Mouse (Mus musculus) liver, embryonic 14.5 days (tissue): ENCODE measurements around the gene Cfap43. TPM values are rescaled to one million over a fixed set of nuclear protein-coding genes. Genes with fewer than 3 reads are reported as not detected.

Source experiments
- ATAC-seq: fragments of 200-750 bp; cut with Nextera tagmentation; 2 replicates; pipeline ENCODE4 v1.8.0; 2017; ENCODE audit warnings: moderate number of reproducible peaks, mild to moderate bottlenecking, moderate library complexity; ENCODE audit not compliant: insufficient read depth
- DNase-seq, 3 experiments: peaks; one replicate each; pipeline ENCODE4 v3.0.0-alpha.2; 2012 to 2013; ENCODE audit warnings: low read depth in 3 of 3, low spot score in 3 of 3
- H3K27ac ChIP-seq: fragments of 300-500 bp; sonication (generic); 2 replicates; pipeline ENCODE4 v1.5.1; 2014; ENCODE audit warnings: moderate library complexity, mild to moderate bottlenecking, control low read depth, inconsistent platforms
- H3K27me3 ChIP-seq: fragments of 300-500 bp; sonication (generic); 2 replicates; pipeline ENCODE4 v1.6.1; 2014; ENCODE audit warnings: mild to moderate bottlenecking, low read length, moderate library complexity; ENCODE audit not compliant: control insufficient read depth, insufficient read depth
- H3K36me3 ChIP-seq: fragments of 300-500 bp; sonication (generic); replicated peaks from 2 replicates; pipeline ENCODE4 v1.6.1; 2014; ENCODE audit warnings: low read depth; ENCODE audit not compliant: control insufficient read depth, insufficient read depth
- H3K4me1 ChIP-seq, 2 experiments: fragments of 200-500 bp in 1 of 2; fragments of 300-500 bp in 1 of 2; sonication (generic) in 1 of 2; replicated peaks; 2 replicates each; pipeline ENCODE4 v1.6.1; 2012 to 2014; ENCODE audit warnings: antibody characterized with exemption in 1 of 2, inconsistent platforms in 1 of 2, low read length in 1 of 2; ENCODE audit not compliant: control insufficient read depth in 2 of 2, insufficient read depth in 2 of 2
- H3K4me2 ChIP-seq: fragments of 300-500 bp; sonication (generic); 2 replicates; pipeline ENCODE4 v1.6.1; 2014; ENCODE audit warnings: low read depth, mild to moderate bottlenecking, control low read depth, moderate library complexity
- H3K4me3 ChIP-seq, 2 experiments: fragments of 200-500 bp in 1 of 2; fragments of 300-500 bp in 1 of 2; sonication (generic) in 1 of 2; 2 replicates each; pipeline ENCODE4 v1.5.1; 2012 to 2014; ENCODE audit warnings: low read depth in 2 of 2, low read length in 2 of 2, mild to moderate bottlenecking in 2 of 2, control low read depth in 1 of 2, inconsistent platforms in 1 of 2, moderate library complexity in 1 of 2; ENCODE audit not compliant: insufficient read depth in 1 of 2
- H3K9ac ChIP-seq: fragments of 300-500 bp; sonication (generic); replicated peaks from 2 replicates; pipeline ENCODE4 v1.6.1; 2014; ENCODE audit warnings: mild to moderate bottlenecking, control low read depth, moderate library complexity
- H3K9me3 ChIP-seq: fragments of 300-500 bp; sonication (generic); 2 replicates; pipeline ENCODE4 v1.6.1; 2016; ENCODE audit warnings: low read length, mixed read lengths; ENCODE audit not compliant: control insufficient read depth
- CTCF ChIP-seq: IDR thresholded peaks from 2 replicates; pipeline ENCODE4 v1.5.1; 2016; ENCODE audit warnings: antibody characterized with exemption, low read depth, control low read depth
- EP300 ChIP-seq: IDR thresholded peaks from 2 replicates; pipeline ENCODE4 v1.6.1; 2016; ENCODE audit warnings: antibody characterized with exemption, low read depth
- WGBS: fragments of 180-500 bp; shearing (Covaris S2); extraction: QIAGEN DNeasy Blood & Tissue Kit; methylation state at CpG from one replicate; pipeline ENCODE4 v1.1.7; 2014; ENCODE audit not compliant: insufficient replicate concordance; 5-methylcytosine and 5-hydroxymethylcytosine counted together
- polyA plus RNA-seq, 2 experiments: library from polyadenylated mRNA; depleted of rRNA in 1 of 2; stranded (reverse) in 1 of 2; unstranded in 1 of 2; fragments of >200 nt; fragmentation: Nextera tagmentation in 1 of 2; extraction: Ambion mirVana in 1 of 2; gene quantifications; 2 replicates each; pipeline versions ENCODE4 v1.2.1 to v1.2.3; 2012 to 2014

Gene Cfap43
- polyA plus RNA-seq, 2 experiments, result 0.05 TPM; not detected in 1

- H3K27ac ChIP-seq, result no peak overlapping the region
- 58% methylated on average over 7 of the region's 7 CpGs for WGBS
- H3K4me2 ChIP-seq, result no peak overlapping the region
- ATAC-seq (no peak), DNase-seq (no peak)
- H3K27me3 ChIP-seq, result no peaks in the 10 kb centered on the region
- H3K36me3 ChIP-seq, result no peaks in the 10 kb centered on the region
- no peak overlapping the region for H3K4me3 ChIP-seq
- peaks cover 0 to 4% of the 10 kb centered on the region in 2 experiments; a peak in 1 of 4 replicates for H3K4me1 ChIP-seq
- H3K9me3 ChIP-seq, result no peaks in the 10 kb centered on the region
- no peak overlapping the region for H3K9ac ChIP-seq
- TF ChIP-seq CTCF, result no peak
- TF ChIP-seq EP300, result no peak
These were observed 32.5 kb downstream of the Cfap43 start for GRCm38 (mm10) chr19:47886617-47887016.

GRCm38 (mm10) chr19:47885886-47886285 lies 33.2 kb downstream of the Cfap43 start:
- WGBS, result 43% methylated on average over 11 of the region's 11 CpGs
- no peaks in the 10 kb centered on the region for H3K27me3 ChIP-seq
- H3K4me2 ChIP-seq, result no peak overlapping the region
- ATAC-seq (no peak), DNase-seq (no peak)
- no peak overlapping the region for H3K9ac ChIP-seq
- no peak overlapping the region for H3K4me3 ChIP-seq
- H3K27ac ChIP-seq, result no peak overlapping the region
- H3K36me3 ChIP-seq, result no peaks in the 10 kb centered on the region
- H3K9me3 ChIP-seq, result no peaks in the 10 kb centered on the region
- TF ChIP-seq CTCF, result no peak
- TF ChIP-seq EP300, result no peak
- H3K4me1 ChIP-seq, result peaks cover 0 to under 1% of the 10 kb centered on the region in 2 experiments; a peak in 1 of 4 replicates

GRCm38 (mm10) chr19:47885191-47885743 lies 33.8 kb downstream of the Cfap43 start:
- Histone ChIP-seq H3K36me3 (no peaks in the 10 kb centered on the region), H3K4me3 (no peak overlapping the region), H3K9ac (no peak overlapping the region), H3K27ac (no peak overlapping the region), H3K27me3 (no peaks in the 10 kb centered on the region), H3K4me2 (no peak overlapping the region), H3K4me1 (no peaks in the 10 kb centered on the region; a peak in 1 of 4 replicates), H3K9me3 (no peaks in the 10 kb centered on the region)
- WGBS, result 48% methylated on average over 7 of the region's 7 CpGs
- no peak for ATAC-seq
- no peak for DNase-seq
- no peak for TF ChIP-seq CTCF
- TF ChIP-seq EP300, result no peak

- no peak for DNase-seq
- 56% methylated on average over 13 of the region's 13 CpGs for WGBS
- H3K36me3 ChIP-seq, result no peaks in the 10 kb centered on the region
These were observed 34.6 kb downstream of the Cfap43 start for GRCm38 (mm10) chr19:47884296-47885085.

GRCm38 (mm10) chr19:47882882-47883254 lies 36.2 kb downstream of the Cfap43 start:
- TF ChIP-seq EP300 (no peak), CTCF (no peak)
- no peak overlapping the region for H3K4me3 ChIP-seq
- no peak for ATAC-seq
- no peak overlapping the region for H3K4me2 ChIP-seq
- no peaks in the 10 kb centered on the region for H3K9me3 ChIP-seq
- H3K4me1 ChIP-seq, result no peaks in the 10 kb centered on the region
- no peaks in the 10 kb centered on the region for H3K36me3 ChIP-seq
- no peak overlapping the region for H3K27ac ChIP-seq
- DNase-seq, result no peak
- WGBS, result 46% methylated on average over 9 of the region's 9 CpGs
- no peaks in the 10 kb centered on the region for H3K27me3 ChIP-seq
- no peak overlapping the region for H3K9ac ChIP-seq

More at GRCm38 (mm10) chr19:47884296-47885085, 34.6 kb downstream of the Cfap43 start:
- no peak for ATAC-seq
- TF ChIP-seq CTCF (no peak), EP300 (no peak)
- Histone ChIP-seq H3K4me2 (no peak overlapping the region), H3K4me3 (no peak overlapping the region), H3K27ac (no peak overlapping the region), H3K9ac (no peak overlapping the region), H3K4me1 (no peaks in the 10 kb centered on the region), H3K27me3 (no peaks in the 10 kb centered on the region), H3K9me3 (no peaks in the 10 kb centered on the region)
